Mouse (Mus musculus) retina, embryonic 14.5 days (tissue): ENCODE data around the gene Dync2li1.

ENCODE experiments used
- DNase-seq: peaks from one replicate; pipeline ENCODE4 v3.0.0-alpha.2; 2015; ENCODE audit warnings: low spot score

The Dync2li1 gene

GRCm38 (mm10) chr17:84611500-84611899 lies 14.8 kb upstream of the Dync2li1 start:
- DNase-seq: no peak

GRCm38 (mm10) chr17:84611971-84612370 lies 14.3 kb upstream of the Dync2li1 start:
- DNase-seq: no peak

GRCm38 (mm10) chr17:84615811-84616210 lies 10.5 kb upstream of the Dync2li1 start:
- no peak for DNase-seq

- DNase-seq: no peak
Observed at GRCm38 (mm10) chr17:84616526-84617074, 9.7 kb upstream of the Dync2li1 start.

- no peak for DNase-seq
Observed at GRCm38 (mm10) chr17:84617953-84618352, 8.3 kb upstream of the Dync2li1 start.

GRCm38 (mm10) chr17:84619112-84619511 lies 7.2 kb upstream of the Dync2li1 start:
- DNase-seq: no peak

- DNase-seq: no peak
Observed at GRCm38 (mm10) chr17:84620076-84620475, 6.2 kb upstream of the Dync2li1 start.

GRCm38 (mm10) chr17:84620610-84621009 lies 5.7 kb upstream of the Dync2li1 start:
- DNase-seq: no peak

GRCm38 (mm10) chr17:84621209-84621608 lies 5.1 kb upstream of the Dync2li1 start:
- no peak for DNase-seq

GRCm38 (mm10) chr17:84622028-84622427 lies 4.3 kb upstream of the Dync2li1 start:
- no peak for DNase-seq

- DNase-seq: no peak
Observed at GRCm38 (mm10) chr17:84622873-84623272, 3.4 kb upstream of the Dync2li1 start.

GRCm38 (mm10) chr17:84626857-84627305 lies 585 bp downstream of the Dync2li1 start:
- DNase-seq: peak; percentile 52

GRCm38 (mm10) chr17:84627721-84628120 lies 1.4 kb downstream of the Dync2li1 start:
- no peak for DNase-seq

GRCm38 (mm10) chr17:84628611-84629010 lies 2.3 kb downstream of the Dync2li1 start:
- no peak for DNase-seq

GRCm38 (mm10) chr17:84631836-84632235 lies 5.5 kb downstream of the Dync2li1 start:
- no peak for DNase-seq

GRCm38 (mm10) chr17:84633443-84633842 lies 7.1 kb downstream of the Dync2li1 start:
- DNase-seq: no peak

GRCm38 (mm10) chr17:84636328-84636727 lies 10.0 kb downstream of the Dync2li1 start:
- DNase-seq: no peak

- DNase-seq: no peak
Observed at GRCm38 (mm10) chr17:84637971-84638370, 11.7 kb downstream of the Dync2li1 start.

GRCm38 (mm10) chr17:84639796-84640378 lies 13.6 kb downstream of the Dync2li1 start:
- no peak for DNase-seq

- DNase-seq: peak; percentile 64
Observed at GRCm38 (mm10) chr17:84641893-84642292, 15.6 kb downstream of the Dync2li1 start.

GRCm38 (mm10) chr17:84642324-84642723 lies 16.0 kb downstream of the Dync2li1 start:
- no peak for DNase-seq

- DNase-seq: no peak
Observed at GRCm38 (mm10) chr17:84644292-84645050, 18.2 kb downstream of the Dync2li1 start.

GRCm38 (mm10) chr17:84645119-84645518 lies 18.8 kb downstream of the Dync2li1 start:
- no peak for DNase-seq
